Mouse (Mus musculus) adrenal gland, adult (tissue): ENCODE results near the gene 1700029F12Rik.

Experiments used
- DNase-seq, 2 experiments: peaks; one replicate each; pipeline ENCODE4 v3.0.0; 2022 to 2023; ENCODE audit warnings: low spot score in 1 of 2; ENCODE audit not compliant: inconsistent age in 2 of 2

Gene 1700029F12Rik

GRCm38 (mm10) chr13:96976986-96977595 lies 57.1 kb downstream of the 1700029F12Rik start:
- DNase-seq: no peak

GRCm38 (mm10) chr13:96973318-96973717 lies 60.8 kb downstream of the 1700029F12Rik start:
- DNase-seq: peak in 1 of 2 experiments; percentile 41
